Mouse (Mus musculus) bone marrow, adult 2 months (tissue): ENCODE measurements around the gene Atat1.

Experiments
- CTCF ChIP-seq: fragments of 200-500 bp; IDR thresholded peaks from 2 replicates; pipeline ENCODE4 v1.5.1; 2011; ENCODE audit warnings: low read length, control low read depth; ENCODE audit not compliant: control insufficient read depth, insufficient read depth
- POLR2A ChIP-seq: fragments of 200-500 bp; IDR thresholded peaks from 2 replicates; pipeline ENCODE4 v1.6.1; 2011; ENCODE audit warnings: low read depth, mild to moderate bottlenecking, control low read depth, low read length, borderline replicate concordance; ENCODE audit not compliant: control insufficient read depth

GRCm38 (mm10) chr17:35859835-35860234 lies 50.0 kb downstream of the Atat1 start:
- TF ChIP-seq CTCF, result no peak
- TF ChIP-seq POLR2A, result no peak
